Mouse (Mus musculus) brain, adult 10 weeks (tissue): ENCODE results near the gene Jun. TPM values are rescaled to one million over a fixed set of nuclear protein-coding genes. Genes with fewer than 3 reads are reported as not detected.

Source experiments
- polyA plus RNA-seq: library from polyadenylated mRNA; stranded (reverse); fragments of 350-450 nt; fragmentation: Illumina TruSeq; extraction: RNeasy Lipid Tissue Mini Kit (QIAGEN cat#74804); gene quantifications from one replicate; pipeline ENCODE4 v1.2.3, GENCODE M21; 2015; ENCODE audit warnings: low read depth, low replicate concordance

The Jun gene
- polyA plus RNA-seq, result 27.9 TPM

DNA sequence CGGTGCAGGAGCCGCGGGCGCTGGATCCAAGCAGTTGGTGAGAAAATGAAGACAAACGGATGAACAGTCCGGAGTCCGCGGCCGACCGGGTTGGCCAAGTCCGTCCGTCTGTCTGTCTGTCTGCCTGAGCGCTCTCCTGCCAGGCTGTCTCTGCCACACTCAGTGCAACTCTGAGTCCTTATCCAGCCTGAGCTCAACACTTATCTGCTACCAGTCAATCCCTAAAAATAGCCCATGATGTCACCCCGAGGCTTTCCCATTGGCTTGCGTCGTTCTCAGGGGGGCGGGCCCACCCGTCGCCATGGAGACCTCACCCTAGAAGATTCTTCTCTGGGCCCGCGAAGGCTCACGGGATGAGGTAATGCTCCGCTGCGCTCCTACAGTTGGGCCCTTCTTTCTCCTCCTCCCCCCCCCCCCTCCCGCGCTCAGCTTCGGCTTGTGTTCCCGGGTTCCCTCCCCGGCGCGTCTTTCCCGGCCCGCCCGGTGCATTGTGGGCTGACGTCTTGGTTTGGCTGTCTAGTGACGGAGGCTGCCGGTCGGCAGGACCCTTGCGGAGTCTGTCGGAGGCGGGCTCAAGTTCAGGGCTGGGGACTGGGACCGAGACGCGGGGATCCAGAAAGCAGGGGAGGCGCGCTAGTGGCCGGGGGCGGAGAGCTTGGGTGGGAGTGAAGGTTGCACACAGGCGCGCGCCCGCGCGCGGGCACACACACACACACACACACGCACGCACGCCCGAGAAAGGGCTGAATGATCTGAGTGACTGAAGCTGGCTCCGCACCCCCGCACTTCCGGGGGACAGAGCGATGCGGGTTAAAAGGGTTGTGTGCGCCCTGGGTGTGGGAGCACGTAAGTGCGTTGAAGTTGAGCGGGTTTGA lies at the start of gene Jun:
Gene Jun, minus strand, starts transcription at position 198 of the 875 bp plus-strand sequence.

Other genes with a start within 250 kb of the Jun start
- gene Eqtn, start 123.4 kb downstream of the Jun start, polyA plus RNA-seq, result 1.5 TPM
- gene Mysm1, start 73.1 kb downstream of the Jun start, polyA plus RNA-seq, result 13.0 TPM